Mouse (Mus musculus) embryonic facial prominence, embryonic 15.5 days (tissue): ENCODE measurements around the gene Pacs2. TPM values are rescaled to one million over a fixed set of nuclear protein-coding genes. Genes with fewer than 3 reads are reported as not detected.
A peak's percentile ranks its signal among the peaks of the same experiment; 100 is the strongest.

Experiments used
- ATAC-seq: fragments of 200-750 bp; cut with Nextera tagmentation; 2 replicates; pipeline ENCODE4 v1.8.0; 2017; ENCODE audit warnings: low read depth, moderate TSS enrichment; ENCODE audit not compliant: insufficient number of reproducible peaks, low FRiP score, low TSS enrichment
- H3K27ac ChIP-seq: fragments of 300-500 bp; sonication (generic); replicated peaks from 2 replicates; pipeline ENCODE4 v1.5.1; 2015; ENCODE audit warnings: mild to moderate bottlenecking, inconsistent platforms
- H3K27me3 ChIP-seq: fragments of 300-500 bp; sonication (generic); 2 replicates; pipeline ENCODE4 v1.6.1; 2015; ENCODE audit warnings: inconsistent platforms
- H3K36me3 ChIP-seq: fragments of 300-500 bp; sonication (generic); 2 replicates; pipeline ENCODE4 v1.6.1; 2015; ENCODE audit warnings: mild to moderate bottlenecking, inconsistent platforms
- H3K4me1 ChIP-seq: fragments of 300-500 bp; sonication (generic); 2 replicates; pipeline ENCODE4 v1.6.1; 2015; ENCODE audit warnings: inconsistent platforms
- H3K4me2 ChIP-seq: fragments of 300-500 bp; sonication (generic); replicated peaks from 2 replicates; pipeline ENCODE4 v1.6.1; 2015; ENCODE audit warnings: mild to moderate bottlenecking, inconsistent platforms
- H3K4me3 ChIP-seq: fragments of 300-500 bp; sonication (generic); replicated peaks from 2 replicates; pipeline ENCODE4 v1.5.1; 2015; ENCODE audit warnings: mild to moderate bottlenecking, inconsistent platforms
- H3K9ac ChIP-seq: fragments of 300-500 bp; sonication (generic); 2 replicates; pipeline ENCODE4 v1.6.1; 2015; ENCODE audit warnings: inconsistent platforms
- H3K9me3 ChIP-seq: fragments of 300-500 bp; sonication (generic); replicated peaks from 2 replicates; pipeline ENCODE4 v1.6.1; 2016; ENCODE audit warnings: inconsistent platforms
- WGBS: fragments of 180-500 bp; shearing (Covaris S2); methylation state at CpG from one replicate; pipeline ENCODE4 v1.1.7; 2015; 5-methylcytosine and 5-hydroxymethylcytosine counted together
- polyA plus RNA-seq: library from polyadenylated mRNA; unstranded; fragments of >200 nt; fragmentation: Nextera tagmentation; extraction: Ambion mirVana; gene quantifications from 2 replicates; pipeline ENCODE4 v1.2.1, GENCODE M21; 2015

The Pacs2 gene
- polyA plus RNA-seq, 1 experiment from 2014 or later: 17.4 TPM

DNA sequence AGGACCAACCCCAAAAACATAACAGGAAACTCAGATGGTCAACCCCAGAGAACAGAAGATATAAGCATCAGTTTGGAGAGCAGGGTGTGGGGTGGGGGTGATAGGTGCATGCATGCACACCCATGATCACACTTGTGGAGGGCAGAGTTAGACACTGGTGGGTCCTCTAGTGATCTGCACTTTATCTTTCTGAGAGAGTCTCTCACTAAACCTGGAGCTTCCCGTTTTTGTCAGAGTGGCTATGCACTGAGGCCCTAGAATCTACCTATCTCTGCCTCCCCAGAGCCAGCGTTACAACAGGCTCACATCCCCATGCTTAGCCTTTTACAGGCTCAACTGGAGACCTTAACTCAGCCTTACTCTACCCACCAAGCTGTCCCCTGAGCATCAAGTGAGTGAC is 22.9 kb upstream of the Pacs2 start:
- H3K27ac ChIP-seq: peak overlapping the region; percentile 55; the same call in 1 of the 2 replicates
- H3K27me3 ChIP-seq: no peaks in the 10 kb centered on the region
- no peak overlapping the region for H3K4me3 ChIP-seq
- H3K4me2 ChIP-seq: no peak overlapping the region
- no peaks in the 10 kb centered on the region for H3K9me3 ChIP-seq
- peaks cover 42% of the 10 kb centered on the region for H3K36me3 ChIP-seq
- ATAC-seq: no peak
- H3K4me1 ChIP-seq: peaks cover 5% of the 10 kb centered on the region; the same call in 1 of the 2 replicates
- WGBS: 85% methylated on average over 2 of the region's 2 CpGs
- H3K9ac ChIP-seq: no peak overlapping the region

DNA sequence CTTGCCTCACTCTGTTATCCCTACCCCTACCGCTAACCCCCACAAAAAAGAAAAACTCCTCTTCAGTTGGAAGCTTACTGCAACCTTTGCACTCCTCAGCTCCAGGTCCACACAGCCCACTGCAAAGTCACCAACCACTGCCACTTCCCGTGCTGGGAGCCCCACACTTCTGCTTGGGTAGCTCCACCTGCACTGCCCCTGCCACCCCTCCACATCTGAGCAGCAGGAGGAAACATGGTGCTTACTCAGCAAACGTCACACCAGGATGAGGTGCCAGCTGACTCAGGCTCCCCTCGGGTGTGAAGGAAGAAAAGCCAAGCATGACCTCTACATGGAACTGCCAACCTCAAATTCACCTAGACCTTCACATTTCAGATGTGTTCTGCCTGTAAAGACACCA is 20.2 kb upstream of the Pacs2 start:
- Histone ChIP-seq H3K9ac (no peak overlapping the region), H3K36me3 (peaks cover 27% of the 10 kb centered on the region; the same call in 1 of the 2 replicates), H3K4me3 (no peak overlapping the region), H3K9me3 (no peaks in the 10 kb centered on the region), H3K27me3 (no peaks in the 10 kb centered on the region), H3K27ac (no peak overlapping the region), H3K4me1 (peaks cover 23% of the 10 kb centered on the region), H3K4me2 (no peak overlapping the region)
- WGBS: 76% methylated on average over 4 of the region's 4 CpGs
- ATAC-seq: no peak

DNA sequence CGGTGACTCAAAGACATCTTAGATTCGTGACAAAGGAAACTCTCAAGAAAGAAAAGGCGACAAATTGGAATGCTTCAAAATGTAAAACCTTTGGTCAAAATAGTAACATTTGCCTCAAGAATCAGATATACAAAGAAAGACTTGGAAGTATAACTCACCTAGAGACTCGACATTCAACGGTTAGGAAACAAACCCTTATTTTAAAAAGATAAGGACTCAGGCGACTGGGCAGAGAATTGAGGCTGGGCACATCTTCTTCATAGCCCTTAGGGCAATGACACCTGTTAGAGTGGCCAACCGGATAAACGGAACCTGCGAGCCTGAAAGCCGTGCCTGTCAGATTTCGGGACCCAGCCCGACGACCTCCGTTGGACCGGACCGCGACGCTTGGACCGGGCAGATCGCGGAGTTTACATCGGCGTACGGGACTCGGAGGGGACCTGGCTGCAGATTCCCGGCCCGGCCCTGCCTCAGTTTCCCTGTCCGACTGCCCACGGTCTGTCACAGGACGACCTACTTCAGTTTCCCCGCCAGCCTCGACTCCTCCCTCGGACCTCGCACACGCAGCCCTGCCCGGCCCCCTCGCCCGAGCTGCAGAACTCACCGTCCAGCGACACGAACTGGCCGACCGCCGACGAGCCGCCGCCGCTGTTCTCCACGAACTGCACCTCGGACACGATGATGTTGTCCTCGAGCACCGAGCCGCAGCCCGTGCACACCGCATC is 14.6 kb upstream of the Pacs2 start:
- Histone ChIP-seq H3K27me3 (no peaks in the 10 kb centered on the region), H3K9me3 (no peaks in the 10 kb centered on the region), H3K36me3 (0 out of 2 replicates have a peak, but pooled peaks cover 13% of the 10 kb centered on the region), H3K4me3 (peak overlapping the region; percentile 96), H3K9ac (peak overlapping the region; percentile 96), H3K27ac (peak overlapping the region; percentile 96), H3K4me1 (peaks cover 28% of the 10 kb centered on the region), H3K4me2 (peak overlapping the region; percentile 76)
- ATAC-seq: peak; percentile 0; the same call in 1 of the 2 replicates
- WGBS: under 1% methylated on average over 56 of the region's 56 CpGs

DNA sequence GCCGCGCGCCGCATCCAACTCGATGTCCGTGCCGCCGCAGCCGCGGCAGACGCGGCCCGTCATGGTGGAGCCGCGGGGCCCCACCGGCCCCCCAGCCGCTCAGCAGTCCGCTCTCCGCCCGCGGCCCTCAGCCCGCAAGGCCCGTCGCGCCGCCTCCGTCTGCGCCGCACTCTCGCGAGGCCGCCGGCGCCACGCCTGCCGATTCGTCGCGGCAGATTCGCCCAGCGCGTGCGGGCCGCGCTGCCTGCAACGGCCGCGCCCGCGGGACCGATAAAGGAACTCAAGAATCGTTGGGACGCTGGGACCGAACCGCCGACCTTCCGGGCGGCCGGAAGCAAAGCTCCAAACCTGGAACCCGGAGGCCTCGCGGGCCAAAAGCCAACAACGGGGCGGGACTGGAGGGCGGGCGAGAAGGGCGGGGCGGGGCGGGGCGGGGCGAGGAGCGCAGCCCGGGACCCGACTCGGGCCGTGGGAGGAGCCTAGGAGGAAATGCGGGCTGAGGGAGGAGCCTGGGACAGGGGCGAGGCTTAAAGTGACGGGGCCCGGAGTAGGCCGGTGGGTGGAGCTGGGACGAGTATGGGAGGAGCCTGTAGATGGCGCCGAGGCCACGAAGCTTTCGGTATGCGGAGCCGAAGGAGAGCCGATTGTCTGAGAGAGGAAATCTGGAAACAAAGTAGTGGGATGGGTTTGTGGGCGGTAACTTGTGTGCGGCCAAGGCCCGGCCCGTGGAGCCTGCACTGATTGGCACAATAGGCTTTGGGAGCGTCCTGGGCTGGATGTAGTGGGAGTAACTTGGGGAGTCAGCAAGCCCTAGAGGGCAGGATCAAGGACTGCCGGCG is 13.8 kb upstream of the Pacs2 start, which contains the start of gene Brf1:
Gene Brf1 (minus strand): TSS at position 411 of the 839 bp plus-strand sequence.
- Histone ChIP-seq H3K4me2 (peak within 1 kb of the TSS; percentile 76), H3K4me3 (peak within 1 kb of the TSS; percentile 96), H3K4me1 (peaks cover 28% of the 10 kb centered on the region), H3K9me3 (no peaks in the 10 kb centered on the region), H3K9ac (peak within 1 kb of the TSS; percentile 96), H3K27ac (peak within 1 kb of the TSS; percentile 96), H3K36me3 (0 out of 2 replicates have a peak, but pooled peaks cover 10% of the 10 kb centered on the region), H3K27me3 (no peaks in the 10 kb centered on the region)
- peak; percentile 98 for ATAC-seq
- under 1% methylated on average over 96 of the region's 96 CpGs for WGBS

DNA sequence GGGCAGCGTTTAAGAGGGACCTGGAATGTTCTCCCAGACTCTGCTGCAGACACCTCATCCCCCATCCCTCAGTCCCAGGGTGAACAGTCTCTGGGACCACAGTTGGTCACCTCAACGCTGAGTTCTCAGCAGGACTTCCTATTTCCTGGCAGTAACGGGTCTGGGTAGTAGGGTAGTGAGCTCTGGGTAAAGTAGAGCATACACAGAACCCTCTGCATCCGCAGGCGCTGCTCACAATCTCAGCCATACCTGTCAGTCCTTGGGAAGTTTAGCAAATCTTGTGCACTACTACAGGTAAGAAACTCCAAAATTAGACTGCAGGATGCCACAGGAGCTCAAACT is 13.2 kb upstream of the Pacs2 start:
- Histone ChIP-seq H3K4me3 (peak overlapping the region; percentile 96), H3K27ac (peak overlapping the region; percentile 96), H3K27me3 (no peaks in the 10 kb centered on the region), H3K4me2 (peak overlapping the region; percentile 76), H3K9ac (peak overlapping the region; percentile 49), H3K36me3 (0 out of 2 replicates have a peak, but pooled peaks cover 5% of the 10 kb centered on the region), H3K4me1 (peaks cover 28% of the 10 kb centered on the region), H3K9me3 (no peaks in the 10 kb centered on the region)
- 3% methylated on average over 5 of the region's 5 CpGs for WGBS
- ATAC-seq: no peak; the same call in 1 of the 2 replicates

DNA sequence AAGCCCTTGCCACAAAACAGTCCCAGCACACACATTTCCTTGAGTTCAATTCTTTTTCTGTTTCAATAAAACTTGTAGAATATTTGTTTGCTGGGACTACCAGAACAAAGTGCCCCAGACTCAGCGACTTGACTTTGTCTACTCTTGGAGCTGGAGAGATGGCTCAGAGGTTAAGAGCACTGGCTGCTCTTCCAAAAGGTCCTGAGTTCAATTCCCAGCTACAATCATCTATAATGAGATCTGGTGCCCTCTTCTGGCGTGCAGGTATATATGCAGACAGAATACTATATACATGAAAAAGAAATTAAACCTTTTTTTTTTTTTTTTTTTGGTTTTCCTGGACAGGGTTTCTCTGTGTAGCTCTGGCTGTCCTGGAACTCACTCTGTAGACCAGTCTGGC is 11.6 kb upstream of the Pacs2 start:
- Histone ChIP-seq H3K27me3 (no peaks in the 10 kb centered on the region), H3K9me3 (no peaks in the 10 kb centered on the region), H3K36me3 (no peaks in the 10 kb centered on the region), H3K4me1 (peaks cover 22% of the 10 kb centered on the region), H3K9ac (no peak overlapping the region), H3K27ac (no peak overlapping the region), H3K4me2 (no peak overlapping the region), H3K4me3 (no peak overlapping the region)
- ATAC-seq: no peak
- 37% methylated on average over 2 of the region's 2 CpGs for WGBS

DNA sequence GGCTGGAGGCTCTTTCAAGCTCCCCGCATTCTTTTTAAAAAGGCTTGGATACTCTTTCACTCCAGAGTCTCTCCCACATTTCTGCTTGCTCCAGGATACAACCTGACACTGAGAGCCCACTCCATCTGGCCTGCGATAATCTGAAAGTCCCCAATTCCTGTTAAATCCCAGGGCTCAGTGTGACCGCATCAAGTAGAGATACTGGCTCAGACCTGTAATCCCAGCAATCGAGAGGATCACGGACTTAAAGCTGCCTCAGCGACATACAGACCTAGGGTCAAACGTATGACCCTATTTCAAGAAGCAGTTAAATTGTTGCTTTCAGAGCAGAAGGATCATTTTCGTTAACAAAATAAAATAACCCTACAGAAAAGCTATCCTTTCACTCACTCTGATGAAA is 10.3 kb upstream of the Pacs2 start:
- Histone ChIP-seq H3K36me3 (no peaks in the 10 kb centered on the region), H3K4me1 (peaks cover 11% of the 10 kb centered on the region), H3K27me3 (no peaks in the 10 kb centered on the region), H3K9me3 (no peaks in the 10 kb centered on the region), H3K27ac (no peak overlapping the region), H3K4me3 (no peak overlapping the region), H3K9ac (no peak overlapping the region), H3K4me2 (no peak overlapping the region)
- 58% methylated on average over 8 of the region's 8 CpGs for WGBS
- ATAC-seq: no peak

DNA sequence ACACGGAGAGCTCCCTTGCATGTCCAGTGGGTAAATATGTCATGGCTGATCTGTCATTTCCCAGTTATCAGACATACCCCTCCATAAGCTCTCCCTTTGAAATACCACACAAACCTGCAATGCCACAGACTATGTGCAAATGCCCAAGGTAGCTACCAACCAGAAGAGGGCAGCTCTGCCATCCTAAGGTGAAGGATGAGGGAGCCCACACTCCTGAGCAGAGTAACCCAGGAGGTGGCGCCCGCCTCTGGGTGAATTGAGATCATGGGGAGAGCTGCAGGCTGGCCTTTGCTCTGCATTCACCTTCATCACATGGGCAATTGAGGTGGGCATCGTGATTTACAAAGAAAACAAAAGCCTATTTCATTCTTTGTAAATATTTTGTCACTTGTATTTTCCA is 9.3 kb upstream of the Pacs2 start:
- Histone ChIP-seq H3K4me2 (no peak overlapping the region), H3K4me3 (no peak overlapping the region), H3K9ac (no peak overlapping the region), H3K27ac (no peak overlapping the region), H3K4me1 (peaks cover 7% of the 10 kb centered on the region), H3K9me3 (no peaks in the 10 kb centered on the region), H3K36me3 (no peaks in the 10 kb centered on the region), H3K27me3 (no peaks in the 10 kb centered on the region)
- no peak for ATAC-seq
- WGBS: 28% methylated on average over 4 of the region's 4 CpGs

DNA sequence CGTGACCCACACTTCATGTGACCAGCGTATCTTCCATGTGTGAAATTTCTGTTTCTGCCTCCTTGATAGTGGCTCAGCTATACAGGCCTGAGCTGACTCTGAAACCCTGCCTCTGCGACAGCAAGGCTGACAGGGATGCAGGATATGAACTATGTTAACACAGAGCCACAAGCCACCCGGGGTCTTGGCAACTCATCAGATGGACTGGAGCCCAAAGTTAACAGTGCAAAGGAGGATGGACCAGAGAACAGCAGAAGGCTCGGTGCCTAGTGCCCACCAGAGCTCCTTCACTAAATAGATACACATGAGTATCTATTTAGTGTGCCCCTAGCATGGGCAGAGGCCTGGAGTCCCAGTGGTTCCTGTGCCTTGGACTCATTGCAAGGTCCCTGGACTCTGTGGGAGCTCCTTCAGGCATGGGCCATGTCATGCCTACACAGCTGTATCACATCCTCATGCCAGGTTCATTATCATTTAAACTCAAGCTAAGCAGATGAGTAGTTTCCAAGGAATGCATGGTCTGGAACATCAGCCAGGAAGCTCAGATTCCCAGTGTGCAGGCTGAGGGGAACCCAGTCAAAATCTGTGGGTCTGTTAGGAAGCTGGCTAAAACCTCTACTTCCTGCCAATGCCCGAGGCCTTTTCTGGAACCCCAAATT is 2.5 kb upstream of the Pacs2 start:
- WGBS: 70% methylated on average over 6 of the region's 6 CpGs
- Histone ChIP-seq H3K9ac (no peak overlapping the region), H3K27me3 (no peaks in the 10 kb centered on the region), H3K9me3 (no peaks in the 10 kb centered on the region), H3K4me2 (no peak overlapping the region), H3K36me3 (no peaks in the 10 kb centered on the region), H3K4me3 (no peak overlapping the region), H3K27ac (peak overlapping the region; percentile 93; the same call in 1 of the 2 replicates), H3K4me1 (peaks cover 40% of the 10 kb centered on the region)
- ATAC-seq: no peak

DNA sequence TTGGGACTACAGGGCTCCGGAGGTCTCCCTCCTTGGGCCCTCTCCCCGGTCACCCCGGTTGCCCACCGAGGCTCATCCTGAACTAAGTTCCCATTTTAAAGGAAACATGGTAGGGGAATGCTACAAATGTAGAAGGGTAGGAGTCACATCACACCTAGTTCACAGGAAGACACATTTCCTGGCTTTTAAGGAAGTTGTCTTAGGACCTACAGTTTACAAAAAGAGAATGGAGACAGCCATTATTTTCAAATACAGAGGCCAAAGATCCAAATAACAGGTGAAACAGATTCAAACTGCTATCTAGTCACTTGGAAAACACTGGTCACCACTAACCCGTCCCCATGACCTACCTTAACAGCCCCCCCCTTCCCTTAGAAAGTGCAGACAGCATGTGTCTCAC is 1.9 kb upstream of the Pacs2 start:
- Histone ChIP-seq H3K9me3 (no peaks in the 10 kb centered on the region), H3K4me1 (peaks cover 44% of the 10 kb centered on the region), H3K27ac (peak overlapping the region; percentile 93), H3K4me3 (no peak overlapping the region), H3K9ac (no peak overlapping the region), H3K27me3 (no peaks in the 10 kb centered on the region), H3K4me2 (no peak overlapping the region), H3K36me3 (no peaks in the 10 kb centered on the region)
- no peak for ATAC-seq
- 80% methylated on average over 5 of the region's 5 CpGs for WGBS

DNA sequence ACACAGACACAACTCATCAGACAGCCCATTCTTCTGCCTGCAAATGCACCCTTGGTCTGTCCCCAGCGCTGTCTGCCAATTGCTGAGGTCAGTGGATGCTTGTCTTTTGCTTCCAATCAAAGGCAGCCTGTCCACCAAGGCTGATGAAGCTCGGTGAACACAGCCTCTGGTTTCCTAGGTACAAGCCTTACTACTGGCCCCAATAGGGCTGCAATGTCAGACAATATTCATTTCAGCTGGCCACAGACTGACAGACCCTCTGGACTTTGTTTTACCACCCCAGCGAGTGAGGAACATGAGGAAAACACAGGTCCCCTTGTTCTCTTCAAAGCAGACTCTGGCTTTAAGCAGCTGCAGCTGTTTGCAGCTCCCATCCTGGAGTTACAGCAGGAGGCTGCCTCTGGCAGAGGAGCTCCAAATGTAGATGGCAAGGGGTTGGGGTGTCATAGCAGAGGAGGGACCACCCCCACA is 1.3 kb upstream of the Pacs2 start:
- Histone ChIP-seq H3K9ac (0 out of 2 replicates have a peak overlapping the region, but pooled peaks have one; percentile 41), H3K4me3 (peak overlapping the region; percentile 79), H3K4me1 (peaks cover 50% of the 10 kb centered on the region), H3K36me3 (no peaks in the 10 kb centered on the region), H3K4me2 (peak overlapping the region; percentile 52), H3K27ac (peak overlapping the region; percentile 93), H3K9me3 (no peaks in the 10 kb centered on the region), H3K27me3 (no peaks in the 10 kb centered on the region)
- ATAC-seq: no peak
- WGBS: 28% methylated on average over 3 of the region's 3 CpGs
